8 mouse cellular contexts compared by ENCODE assay signal in genomic region chr1:60158411-60158810, GRCm38 (mm10). TPM values are rescaled to one million over a fixed set of nuclear protein-coding genes. Genes with fewer than 3 reads are reported as not detected.
DNase-seq lines count a peak whose midpoint lies in the region; ATAC-seq lines count a peak whose summit lies in the region.

No protein-coding gene starts in this region.

- ATAC-seq in hematopoietic stem cell, adult 5-6 weeks (replicated peaks in 1 of 2; ENCODE audit: insufficient read depth in 1 of 2, low FRiP score in 2 of 2, low TSS enrichment in 1 of 2, low read depth in 1 of 2, poor library complexity in 2 of 2, severe bottlenecking in 2 of 2): peak; percentile 88 to 93
- ATAC-seq in megakaryocyte progenitor cell, adult 5-6 weeks (replicated peaks; ENCODE audit: poor library complexity): peak; percentile 85

- DNase-seq in cerebellum, postnatal 10 days: peak; percentile 16 to 23
- no peak for DNase-seq in cerebellum, adult 11-12 months
- peak; percentile 13 for DNase-seq in right cerebral cortex, adult 18-20 months
- no peak for DNase-seq in right cerebral cortex, postnatal 10 days (ENCODE audit: low spot score in 2 of 2)
- peak; percentile 27 for DNase-seq in embryo, embryonic 9.5 days (ENCODE audit: extremely low spot score)
- no peak for DNase-seq in frontal cortex, postnatal 14 days (ENCODE audit: low spot score in 2 of 2)

RNA-seq across cellular contexts. Expression of gene Nbeal1, which starts 22.0 kb away (rescaled TPM):
- total RNA-seq in hematopoietic stem cell, adult 5-6 weeks (2017): 15.0 and 18.3 TPM in 2 replicates
- 8.4 and 12.9 TPM in 2 replicates for total RNA-seq in megakaryocyte progenitor cell, adult 5-6 weeks (2015)
- total RNA-seq in megakaryocyte progenitor cell, adult 5-6 weeks (2017): 5.2 and 13.5 TPM in 2 replicates

RNA-seq across cellular contexts. Expression of gene Wdr12, which starts 60.0 kb away (rescaled TPM):
- 73.5 and 134 TPM in 2 replicates for total RNA-seq in hematopoietic stem cell, adult 5-6 weeks (2017)
- 71.3 and 84.9 TPM in 2 replicates for total RNA-seq in megakaryocyte progenitor cell, adult 5-6 weeks (2015)
- total RNA-seq in megakaryocyte progenitor cell, adult 5-6 weeks (2017): 107 and 151 TPM in 2 replicates

Comparison
In these comparisons a context has a peak if more than half of its experiments do, and no peak if none do; other contexts are left out.
1. DNase-seq: peak in cerebellum, postnatal 10 days (2 of 2), right cerebral cortex, adult 18-20 months (single experiment) and embryo, embryonic 9.5 days (single experiment); none in cerebellum, adult 11-12 months (single experiment), right cerebral cortex, postnatal 10 days (0 of 2) and frontal cortex, postnatal 14 days (0 of 2).